Mouse (Mus musculus) cerebellum, adult 2 months (tissue): ENCODE measurements around the gene Rpl24. TPM values are rescaled to one million over a fixed set of nuclear protein-coding genes. Genes with fewer than 3 reads are reported as not detected.

ENCODE experiments used
- DNase-seq, 2 experiments: peaks; one replicate each; pipeline ENCODE4 v3.0.0; 2021
- H3K27ac ChIP-seq: fragments of 200-500 bp; 2 replicates; pipeline ENCODE4 v1.5.1; 2012; ENCODE audit warnings: low read length, control low read depth, inconsistent platforms; ENCODE audit not compliant: insufficient read depth
- H3K27me3 ChIP-seq: fragments of 200-500 bp; 2 replicates; pipeline ENCODE4 v1.6.1; 2012; ENCODE audit warnings: inconsistent platforms, mild to moderate bottlenecking, low read length, moderate library complexity; ENCODE audit not compliant: control insufficient read depth, insufficient read depth
- H3K4me1 ChIP-seq: fragments of 200-500 bp; 2 replicates; pipeline ENCODE4 v1.6.1; 2011; ENCODE audit warnings: low read length; ENCODE audit not compliant: control insufficient read depth, insufficient read depth
- H3K4me3 ChIP-seq: fragments of 200-500 bp; replicated peaks from 2 replicates; pipeline ENCODE3; 2011; ENCODE audit warnings: mild to moderate bottlenecking, low read depth, low read length, control low read depth; ENCODE audit not compliant: insufficient read depth
- CTCF ChIP-seq: fragments of 200-500 bp; IDR thresholded peaks from 2 replicates; pipeline ENCODE4 v1.5.1; 2011; ENCODE audit warnings: low read depth, mild to moderate bottlenecking, control low read depth, low read length, moderate library complexity, borderline replicate concordance; ENCODE audit not compliant: insufficient read depth
- POLR2A ChIP-seq: fragments of 200-500 bp; IDR thresholded peaks from 2 replicates; pipeline ENCODE4 v1.6.1; 2011; ENCODE audit warnings: low read length, control low read depth, borderline replicate concordance; ENCODE audit not compliant: insufficient read depth
- WGBS: fragments of 180-500 bp; shearing (Covaris S2); methylation state at CpG from one replicate; pipeline ENCODE4 v1.1.7; 2018; 5-methylcytosine and 5-hydroxymethylcytosine counted together
- polyA plus RNA-seq: library from polyadenylated mRNA; depleted of rRNA; stranded (reverse); fragments of >200 nt; gene quantifications from 2 replicates; pipeline ENCODE4 v1.2.3, GENCODE M21; 2012; rRNA removed

The Rpl24 gene
- polyA plus RNA-seq, result 411 and 431 TPM in 2 replicates

GRCm38 (mm10) chr16:55966212-55966871 lies at the start of gene Rpl24:
TSS of gene Rpl24 (plus strand) at chr16:55966275.
- H3K27ac ChIP-seq, result peak within 1 kb of the TSS; percentile 68; the same call in 1 of the 2 replicates
- H3K27me3 ChIP-seq, result no peaks in the 10 kb centered on the region
- H3K4me3 ChIP-seq, result peak within 1 kb of the TSS; percentile 99
- H3K4me1 ChIP-seq, result no peaks in the 10 kb centered on the region
- TF ChIP-seq CTCF (no peak), POLR2A (peak; percentile 58; the same call in 1 of the 2 replicates)
- peak; percentile 96 for DNase-seq
- WGBS, result under 1% methylated on average over 42 of the region's 42 CpGs

- 91% methylated on average over 10 of the region's 10 CpGs for WGBS
- no peak for TF ChIP-seq POLR2A
- TF ChIP-seq CTCF, result no peak
- DNase-seq, result no peak
- Histone ChIP-seq H3K4me1 (no peaks in the 10 kb centered on the region), H3K27me3 (no peaks in the 10 kb centered on the region), H3K4me3 (no peak overlapping the region), H3K27ac (no peak overlapping the region)
These were observed 44.0 kb upstream of the Rpl24 start for GRCm38 (mm10) chr16:55922079-55922478.

- Histone ChIP-seq H3K4me1 (no peaks in the 10 kb centered on the region), H3K4me3 (no peak overlapping the region), H3K27me3 (no peaks in the 10 kb centered on the region), H3K27ac (no peak overlapping the region)
- TF ChIP-seq CTCF (no peak), POLR2A (no peak)
- no peak for DNase-seq
- 94% methylated on average over 4 of the region's 4 CpGs for WGBS
These were observed 42.1 kb upstream of the Rpl24 start for GRCm38 (mm10) chr16:55924010-55924409.

- no peak for TF ChIP-seq CTCF
- no peak for TF ChIP-seq POLR2A
These were observed 32.3 kb upstream of the Rpl24 start for GRCm38 (mm10) chr16:55933681-55934343.

GRCm38 (mm10) chr16:55934453-55935037 lies 31.5 kb upstream of the Rpl24 start, which contains the start of gene Cep97:
TSS of gene Cep97 (minus strand) at chr16:55934855.
- Histone ChIP-seq H3K4me1 (no peaks in the 10 kb centered on the region), H3K4me3 (peak within 1 kb of the TSS; percentile 67), H3K27me3 (no peaks in the 10 kb centered on the region), H3K27ac (peak within 1 kb of the TSS; percentile 32)
- peak; percentile 93 to 95 for DNase-seq
- WGBS, result under 1% methylated on average over 24 of the region's 24 CpGs
- TF ChIP-seq CTCF (no peak), POLR2A (peak; percentile 69; the same call in 1 of the 2 replicates)

More at GRCm38 (mm10) chr16:55933681-55934343, 32.3 kb upstream of the Rpl24 start:
- Histone ChIP-seq H3K27ac (peak overlapping the region; percentile 32), H3K27me3 (no peaks in the 10 kb centered on the region), H3K4me1 (no peaks in the 10 kb centered on the region), H3K4me3 (peak overlapping the region; percentile 67)
- no peak for DNase-seq
- WGBS, result under 1% methylated on average over 32 of the region's 32 CpGs

- DNase-seq, result no peak
- WGBS, result 87% methylated on average over 4 of the region's 4 CpGs
- H3K4me1 ChIP-seq, result no peaks in the 10 kb centered on the region
- H3K27me3 ChIP-seq, result no peaks in the 10 kb centered on the region
- H3K4me3 ChIP-seq, result no peak overlapping the region
- no peak overlapping the region for H3K27ac ChIP-seq
- TF ChIP-seq CTCF (no peak), POLR2A (no peak)
These were observed 27.3 kb upstream of the Rpl24 start for GRCm38 (mm10) chr16:55938761-55939160.

- H3K27me3 ChIP-seq, result no peaks in the 10 kb centered on the region
- no peaks in the 10 kb centered on the region for H3K4me1 ChIP-seq
- TF ChIP-seq CTCF (no peak), POLR2A (no peak)
- WGBS, result 86% methylated on average over 6 of the region's 6 CpGs
- H3K27ac ChIP-seq, result no peak overlapping the region
- DNase-seq, result no peak
- no peak overlapping the region for H3K4me3 ChIP-seq
These were observed 26.4 kb upstream of the Rpl24 start for GRCm38 (mm10) chr16:55939703-55940102.
